Mouse (Mus musculus) forebrain, embryonic 10.5 days (tissue): ENCODE results near the gene Sst. TPM values are rescaled to one million over a fixed set of nuclear protein-coding genes. Genes with fewer than 3 reads are reported as not detected.

Source experiments
- DNase-seq: peaks from one replicate; pipeline ENCODE4 v3.0.0-alpha.2; 2017; ENCODE audit warnings: low spot score; ENCODE audit errors: extremely low spot score
- H3K27ac ChIP-seq: fragments of 300-500 bp; sonication (generic); 2 replicates; pipeline ENCODE4 v1.5.1; 2016; ENCODE audit warnings: mild to moderate bottlenecking
- H3K27me3 ChIP-seq: fragments of 300-500 bp; sonication (generic); 2 replicates; pipeline ENCODE4 v1.6.1; 2016; ENCODE audit warnings: mild to moderate bottlenecking; ENCODE audit not compliant: poor library complexity, severe bottlenecking
- H3K36me3 ChIP-seq: fragments of 300-500 bp; sonication (generic); replicated peaks from 2 replicates; pipeline ENCODE4 v1.6.1; 2016; ENCODE audit warnings: mild to moderate bottlenecking, moderate library complexity
- H3K4me1 ChIP-seq: fragments of 300-500 bp; sonication (generic); 2 replicates; pipeline ENCODE4 v1.6.1; 2016
- H3K4me3 ChIP-seq: fragments of 300-500 bp; sonication (generic); 2 replicates; pipeline ENCODE4 v1.5.1; 2016; ENCODE audit warnings: mild to moderate bottlenecking, moderate library complexity
- H3K9me3 ChIP-seq: fragments of 300-500 bp; sonication (generic); 2 replicates; pipeline ENCODE4 v1.6.1; 2016; ENCODE audit warnings: mild to moderate bottlenecking, moderate library complexity
- WGBS: fragments of 180-500 bp; shearing (Covaris S2); methylation state at CpG from one replicate; pipeline ENCODE4 v1.1.7; 2016; 5-methylcytosine and 5-hydroxymethylcytosine counted together
- polyA plus RNA-seq: library from polyadenylated mRNA; unstranded; fragments of >200 nt; fragmentation: Nextera tagmentation; extraction: Ambion mirVana; gene quantifications from 2 replicates; pipeline ENCODE4 v1.2.1, GENCODE M21; 2016

Sst gene
- polyA plus RNA-seq, 1 experiment from 2014 or later = 0.95 TPM

DNA sequence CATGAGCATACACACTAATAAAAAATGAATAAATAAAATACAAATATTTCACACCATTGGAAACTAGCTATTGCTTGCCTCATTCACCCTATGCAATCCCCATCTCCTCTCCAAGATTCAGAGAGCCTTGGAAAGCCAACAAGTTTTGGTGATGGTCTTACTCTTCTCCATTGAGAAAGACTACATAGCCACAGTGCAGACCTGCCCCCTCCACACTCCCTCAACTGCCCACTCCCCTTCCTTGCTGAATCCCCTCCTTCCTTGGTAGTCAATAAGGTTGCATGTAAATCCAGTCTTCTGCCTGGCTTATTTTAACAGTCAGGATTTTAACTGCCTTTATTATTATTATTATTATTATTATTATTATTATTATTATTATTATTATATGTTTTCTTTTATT is 41.6 kb downstream of the Sst start:
- Histone ChIP-seq H3K4me1 (no peaks in the 10 kb centered on the region), H3K27me3 (peaks cover 46% of the 10 kb centered on the region), H3K4me3 (no peak overlapping the region), H3K9me3 (no peaks in the 10 kb centered on the region), H3K27ac (no peak overlapping the region), H3K36me3 (no peaks in the 10 kb centered on the region)
- DNase-seq = no peak

DNA sequence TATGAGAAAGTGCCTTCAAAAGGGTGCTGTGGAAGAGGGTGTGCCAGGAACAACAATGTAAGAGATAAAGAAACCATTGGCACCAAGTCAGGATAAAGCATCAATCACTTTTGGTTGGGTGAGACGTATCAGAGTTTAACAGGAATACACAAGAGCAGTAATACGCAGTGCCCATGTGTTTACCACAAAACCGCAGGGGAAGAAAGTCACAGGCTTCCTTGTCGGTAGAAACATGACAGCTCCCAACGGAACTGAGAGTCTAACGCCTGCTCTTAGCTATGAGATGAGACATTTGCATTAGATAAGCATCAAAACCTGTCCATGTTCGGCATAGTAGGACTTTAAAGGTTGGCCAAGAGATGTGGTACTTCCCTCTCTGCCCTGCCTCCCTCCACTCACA is 46.1 kb downstream of the Sst start:
- Histone ChIP-seq H3K4me3 (no peak overlapping the region), H3K27me3 (peaks cover 84% of the 10 kb centered on the region), H3K4me1 (peaks cover 10% of the 10 kb centered on the region), H3K36me3 (no peaks in the 10 kb centered on the region), H3K9me3 (no peaks in the 10 kb centered on the region), H3K27ac (no peak overlapping the region)
- WGBS = 88% methylated on average over 7 of the region's 7 CpGs
- no peak for DNase-seq

DNA sequence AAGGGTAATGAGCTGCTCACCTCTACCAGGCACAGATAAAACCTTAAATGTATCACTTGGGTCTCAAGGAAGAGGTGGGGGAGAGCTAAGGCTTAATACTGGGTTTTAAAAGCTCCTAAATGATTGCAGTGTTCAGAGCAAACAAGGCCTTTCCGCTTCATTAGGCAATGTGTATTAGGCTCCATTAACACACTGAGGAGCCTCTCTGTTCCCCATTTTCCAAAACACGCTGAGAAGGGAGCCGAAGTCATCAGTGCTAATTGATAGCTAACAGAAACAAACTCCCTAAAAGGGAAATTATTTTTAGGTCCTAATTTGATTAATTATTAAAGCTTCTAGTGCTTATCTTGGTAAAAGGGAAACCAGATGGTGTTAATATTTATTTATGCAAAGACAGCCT is 48.1 kb downstream of the Sst start:
- Histone ChIP-seq H3K9me3 (no peaks in the 10 kb centered on the region), H3K4me3 (no peak overlapping the region), H3K36me3 (no peaks in the 10 kb centered on the region), H3K27ac (no peak overlapping the region), H3K27me3 (peaks cover 96% of the 10 kb centered on the region), H3K4me1 (peaks cover 10% of the 10 kb centered on the region)
- no peak for DNase-seq
- 39% methylated on average over 3 of the region's 3 CpGs for WGBS

Other genes with a start within 250 kb of the Sst start
- gene Rtp2, start 41.4 kb upstream of the Sst start, polyA plus RNA-seq = not detected in 2 replicates
- not detected in 2 replicates for gene Gm37419, start 97.5 kb upstream of the Sst start, polyA plus RNA-seq
- 0.14 and 0.25 TPM in 2 replicates for gene Bcl6, start 97.9 kb upstream of the Sst start, polyA plus RNA-seq